Mouse (Mus musculus) testis, adult 2 months (tissue): ENCODE measurements at regions not wholly inside any gene's neighbourhood (a gene's known extent, or its start where the extent isn't known, plus 50 kb on each side); places are given as distances from the start of the nearest gene placed in this dataset.

Source experiments
- CTCF ChIP-seq: fragments of 200-500 bp; IDR thresholded peaks from 2 replicates; pipeline ENCODE4 v1.5.1; 2012; ENCODE audit warnings: low read depth, mild to moderate bottlenecking, inconsistent platforms, low read length, moderate library complexity; ENCODE audit not compliant: control insufficient read depth, insufficient read depth, insufficient replicate concordance
- POLR2A ChIP-seq: fragments of 200-500 bp; IDR thresholded peaks from 2 replicates; pipeline ENCODE4 v1.6.1; 2012; ENCODE audit warnings: low read depth, mild to moderate bottlenecking, inconsistent platforms, low read length, moderate library complexity; ENCODE audit not compliant: control insufficient read depth

- TF ChIP-seq CTCF (no peak), POLR2A (no peak)
Measured at GRCm38 (mm10) chr14:58709861-58710260, 432.8 kb downstream of the 1700129C05Rik start.
